8 mouse cellular contexts compared by ENCODE assay signal in genomic region chr2:165884577-165885224, GRCm38 (mm10). TPM values are rescaled to one million over a fixed set of nuclear protein-coding genes. Genes with fewer than 3 reads are reported as not detected.
DNase-seq lines count a peak whose midpoint lies in the region; ATAC-seq and TF ChIP-seq lines count a peak whose summit lies in the region.

No protein-coding gene starts in this region.

- no peaks in the 10 kb centered on the region for H3K9me3 ChIP-seq in G1E (replicated peaks)
- H3K9me3 ChIP-seq in forebrain, embryonic 15.5 days = no peaks in the 10 kb centered on the region
- H3K9me3 ChIP-seq in neural tube, embryonic 14.5 days (ENCODE audit: control insufficient read depth, low read length) = no peaks in the 10 kb centered on the region

- peak; percentile 41; the same call in 1 of the 2 replicates for TF ChIP-seq POLR2A in testis, adult 2 months (IDR thresholded peaks at IDR 0.05; ENCODE audit: control insufficient read depth, low read depth, low read length)

- H3K36me3 ChIP-seq in G1E (replicated peaks) = peaks cover 31% of the 10 kb centered on the region
- H3K36me3 ChIP-seq in forebrain, embryonic 15.5 days = no peaks in the 10 kb centered on the region
- H3K36me3 ChIP-seq in neural tube, embryonic 14.5 days (ENCODE audit: control insufficient read depth, insufficient read depth, low read length) = no peaks in the 10 kb centered on the region
- no peaks in the 10 kb centered on the region for H3K36me3 ChIP-seq in testis, adult 2 months (ENCODE audit: control insufficient read depth, insufficient read depth, low read length)

- H3K9ac ChIP-seq in forebrain, embryonic 15.5 days (replicated peaks) = peak overlapping the region; percentile 64
- H3K9ac ChIP-seq in neural tube, embryonic 14.5 days (replicated peaks; ENCODE audit: low read depth, low read length) = peak overlapping the region; percentile 64

- no peaks in the 10 kb centered on the region for H3K27me3 ChIP-seq in G1E (ENCODE audit: insufficient read depth, low read length)
- no peaks in the 10 kb centered on the region for H3K27me3 ChIP-seq in forebrain, embryonic 15.5 days
- H3K27me3 ChIP-seq in neural tube, embryonic 14.5 days (ENCODE audit: control insufficient read depth, insufficient read depth, low read length) = no peaks in the 10 kb centered on the region
- no peaks in the 10 kb centered on the region for H3K27me3 ChIP-seq in testis, adult 2 months (ENCODE audit: control insufficient read depth, insufficient read depth, low read length)

- peak overlapping the region; percentile 67 for H3K4me2 ChIP-seq in forebrain, embryonic 15.5 days (replicated peaks)
- peak overlapping the region; percentile 79 for H3K4me2 ChIP-seq in neural tube, embryonic 14.5 days (ENCODE audit: low read depth, low read length)

- ATAC-seq in G1E (ENCODE audit: extremely low read depth, insufficient number of reproducible peaks, low FRiP score, poor library complexity, severe bottlenecking) = peak; percentile 12
- peak; percentile 69 for ATAC-seq in forebrain, embryonic 15.5 days (replicated peaks)
- peak; percentile 78 for ATAC-seq in neural tube, embryonic 14.5 days (ENCODE audit: low read depth)

- WGBS in forebrain, embryonic 15.5 days = 3% methylated on average over 21 of the region's 21 CpGs
- 3% methylated on average over 21 of the region's 21 CpGs for whole genome bisulfite sequencing in neural tube, embryonic 14.5 days

- peak overlapping the region; percentile 73 for H3K4me3 ChIP-seq in G1E (ENCODE audit: low read depth, low read length)
- peak overlapping the region; percentile 36 for H3K4me3 ChIP-seq in forebrain, embryonic 15.5 days
- peak overlapping the region; percentile 31; the same call in 1 of the 2 replicates for H3K4me3 ChIP-seq in neural tube, embryonic 14.5 days (ENCODE audit: low read depth, low read length)
- peak overlapping the region; percentile 65 for H3K4me3 ChIP-seq in testis, adult 2 months (ENCODE audit: control insufficient read depth, low read depth, low read length)

- intact Hi-C loops in heart, postnatal 25 days (cut with DNase I) = no loop called here

- peak; percentile 96 for DNase-seq in G1E (ENCODE audit: low spot score)
- peak; percentile 95 for DNase-seq in cerebellum, adult 11-12 months
- DNase-seq in heart, postnatal 25 days (ENCODE audit: low spot score) = peak; percentile 96
- peak; percentile 96 to 100 for DNase-seq in layer of hippocampus, adult 18-20 months (ENCODE audit: low spot score in 2 of 2)
- peak; percentile 95 to 96 for DNase-seq in lung, adult 18-20 months

- H3K4me1 ChIP-seq in G1E (ENCODE audit: insufficient read depth, low read depth, low read length) = peaks cover 94% of the 10 kb centered on the region
- peaks cover 97% of the 10 kb centered on the region for H3K4me1 ChIP-seq in forebrain, embryonic 15.5 days
- H3K4me1 ChIP-seq in neural tube, embryonic 14.5 days (ENCODE audit: control insufficient read depth, insufficient read depth, low read length) = peaks cover 92% of the 10 kb centered on the region
- H3K4me1 ChIP-seq in testis, adult 2 months (ENCODE audit: control insufficient read depth, insufficient read depth, low read length) = peaks cover 28% of the 10 kb centered on the region

- H3K27ac ChIP-seq in forebrain, embryonic 15.5 days (replicated peaks) = peak overlapping the region; percentile 100
- H3K27ac ChIP-seq in neural tube, embryonic 14.5 days (ENCODE audit: low read depth, low read length) = peak overlapping the region; percentile 99
- H3K27ac ChIP-seq in testis, adult 2 months (ENCODE audit: control insufficient read depth, insufficient read depth, low read depth, low read length) = peak overlapping the region; percentile 97

- TF ChIP-seq CTCF in G1E (IDR thresholded peaks at IDR 0.05; ENCODE audit: low read depth, low read length) = no peak
- TF ChIP-seq CTCF in testis, adult 2 months (IDR thresholded peaks at IDR 0.05; ENCODE audit: control insufficient read depth, insufficient read depth, insufficient replicate concordance, low read depth, low read length) = no peak

RNA-seq across cellular contexts. Expression of gene Zmynd8, which starts 14.1 kb away (rescaled TPM):
- total RNA-seq in G1E (2014; fragmentation: Nextera tagmentation) (144 and 153 TPM in 2 replicates), G1E (2017) (42.5 and 54.5 TPM in 2 replicates)
- polyA plus RNA-seq in G1E (2012) = 69.5 and 82.4 TPM in 2 replicates
- 81.0 and 85.9 TPM in 2 replicates for polyA plus RNA-seq in forebrain, embryonic 15.5 days (2015; fragmentation: Nextera tagmentation; extraction: Ambion mirVana)
- 10 to 100 TPM; 44.5 to 48.7 TPM for total RNA-seq in heart, postnatal 25 days (2021)
- total RNA-seq in layer of hippocampus, adult 18-20 months (2021) = 100 to 1,000 TPM; 148 to 149 TPM
- polyA plus RNA-seq in neural tube, embryonic 14.5 days (2014; fragmentation: Nextera tagmentation; extraction: Ambion mirVana) = 63.4 and 69.3 TPM in 2 replicates
- 3.0 and 4.2 TPM in 2 replicates for polyA plus RNA-seq in testis, adult 2 months (2012; rRNA removed)

Comparison
In these comparisons a context has a peak if more than half of its experiments do, and no peak if none do; other contexts are left out.
1. Peak in every context shown above with its lines: DNase-seq, ATAC-seq, H3K4me3 ChIP-seq and H3K27ac ChIP-seq.
2. ATAC-seq: peak in every context shown above with its lines; median percentile 78 in neural tube, embryonic 14.5 days; 69 in forebrain, embryonic 15.5 days; 12 in G1E.
3. RNA of gene Zmynd8, which starts 14.1 kb away (polyA plus RNA-seq): 69.5 to 82.4 TPM in G1E, 81.0 to 85.9 TPM in forebrain, embryonic 15.5 days and 63.4 to 69.3 TPM in neural tube, embryonic 14.5 days; 3.0 to 4.2 TPM in testis, adult 2 months; every median in the first group is over 10 times any median in the second.